Mouse (Mus musculus) E14TG2a.4 (cell line): ENCODE data around the gene S1pr5.

ENCODE experiments used
- CTCF ChIP-seq: conservative IDR thresholded peaks from 2 replicates; pipeline ENCODE4 v1.5.1; 2014; ENCODE audit warnings: low read length
- NANOG ChIP-seq: IDR thresholded peaks from 2 replicates; pipeline ENCODE4 v1.6.1; 2014; ENCODE audit warnings: borderline replicate concordance, low read length, mixed read lengths
- POU5F1 ChIP-seq: IDR thresholded peaks from 2 replicates; pipeline ENCODE4 v1.6.1; 2014; ENCODE audit warnings: low read length, borderline replicate concordance

DNA sequence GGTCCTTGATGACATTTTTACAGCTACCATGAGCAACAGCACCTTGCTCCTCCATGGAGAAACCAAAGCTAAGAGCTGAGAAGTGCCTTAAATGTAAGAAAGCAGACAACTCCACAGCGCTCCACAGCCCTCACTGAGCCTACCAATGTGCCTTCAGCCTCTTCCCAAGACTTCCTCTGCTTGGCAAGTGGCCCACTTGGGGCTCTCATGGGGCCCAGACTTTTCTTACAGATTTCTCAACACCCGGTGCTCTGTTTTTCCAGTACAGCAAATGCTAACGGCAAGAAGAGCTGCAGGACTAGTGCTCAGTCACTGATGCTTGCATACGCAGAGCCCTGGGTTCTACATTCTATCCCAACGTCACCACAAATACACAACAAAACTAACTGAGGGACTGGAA is 29.5 kb upstream of the S1pr5 start:
- TF ChIP-seq CTCF = no peak
- TF ChIP-seq POU5F1 = no peak
- no peak for TF ChIP-seq NANOG
